20 mouse cellular contexts compared by ENCODE assay signal in genomic region chr11:21182709-21183108, GRCm38 (mm10). TPM values are rescaled to one million over a fixed set of nuclear protein-coding genes. Genes with fewer than 3 reads are reported as not detected.
DNase-seq lines count a peak whose midpoint lies in the region; ATAC-seq and TF ChIP-seq lines count a peak whose summit lies in the region.
"Had no signal": no experiment of that assay in that cellular context is flagged by ENCODE, and none has a peak within 500 bp of the region (broad histone marks: within the 10 kb centered on the region; RNA-seq: fewer than 3 reads in every experiment).

No protein-coding gene starts in this region.

- TF ChIP-seq EP300 in MEL (IDR thresholded peaks at IDR 0.05; ENCODE audit: low read depth in 1 of 2, low read length in 2 of 2), result peak; percentile 77 to 91

- no peak for TF ChIP-seq RAD21 in MEL (IDR thresholded peaks at IDR 0.05; ENCODE audit: low read depth, low read length)

- no peaks in the 10 kb centered on the region for H3K9me3 ChIP-seq in MEL (replicated peaks; ENCODE audit: insufficient read depth, low read length)
- H3K9me3 ChIP-seq in hindbrain, embryonic 14.5 days (ENCODE audit: control insufficient read depth, low read length), result no peaks in the 10 kb centered on the region
- H3K9me3 ChIP-seq: embryonic facial prominence, embryonic 12.5 days; forebrain, embryonic 15.5 days; heart, embryonic 10.5 days; hindbrain, embryonic 12.5 days had no signal

- no peak overlapping the region for H3K27ac ChIP-seq in MEL (ENCODE audit: control insufficient read depth, low read depth, low read length)
- H3K27ac ChIP-seq in hindbrain, embryonic 14.5 days, result no peak overlapping the region
- H3K27ac ChIP-seq: embryonic facial prominence, embryonic 12.5 days; forebrain, embryonic 15.5 days; heart, embryonic 10.5 days; hindbrain, embryonic 12.5 days had no signal

- H3K27me3 ChIP-seq in MEL (ENCODE audit: control insufficient read depth in 1 of 2, insufficient read depth in 2 of 2, low read length in 2 of 2), result no peaks in the 10 kb centered on the region
- H3K27me3 ChIP-seq in hindbrain, embryonic 14.5 days (ENCODE audit: control insufficient read depth, insufficient read depth, low read length), result no peaks in the 10 kb centered on the region
- H3K27me3 ChIP-seq: embryonic facial prominence, embryonic 12.5 days; forebrain, embryonic 15.5 days; hindbrain, embryonic 12.5 days had no signal

- no peak overlapping the region for H3K9ac ChIP-seq in MEL (ENCODE audit: control insufficient read depth, low read depth, low read length, poor library complexity, severe bottlenecking)
- H3K9ac ChIP-seq in hindbrain, embryonic 14.5 days, result no peak overlapping the region
- H3K9ac ChIP-seq: embryonic facial prominence, embryonic 12.5 days; forebrain, embryonic 15.5 days; hindbrain, embryonic 12.5 days had no signal

- H3K36me3 ChIP-seq in MEL (ENCODE audit: control insufficient read depth in 1 of 2, insufficient read depth in 2 of 2, low read length in 2 of 2), result peaks cover 0 to 28% of the 10 kb centered on the region in 2 experiments; a peak in 2 of 4 replicates
- no peaks in the 10 kb centered on the region for H3K36me3 ChIP-seq in hindbrain, embryonic 14.5 days (replicated peaks; ENCODE audit: control insufficient read depth, insufficient read depth)
- H3K36me3 ChIP-seq: embryonic facial prominence, embryonic 12.5 days; forebrain, embryonic 15.5 days; heart, embryonic 10.5 days; hindbrain, embryonic 12.5 days had no signal

- H3K79me2 ChIP-seq in MEL (ENCODE audit: control insufficient read depth, insufficient read depth, low read length, poor library complexity), result no peaks in the 10 kb centered on the region

- no peak for TF ChIP-seq POLR2A in lung, adult 2 months (IDR thresholded peaks at IDR 0.05; ENCODE audit: borderline replicate concordance, extremely low read depth, low read depth, low read length)
- no peak for TF ChIP-seq POLR2A in MEL (IDR thresholded peaks at IDR 0.05; ENCODE audit: control insufficient read depth in 1 of 2, insufficient read depth in 1 of 2, low read depth in 1 of 2, low read length in 2 of 2, poor library complexity in 1 of 2)

- TF ChIP-seq CTCF in lung, adult 2 months (IDR thresholded peaks at IDR 0.05; ENCODE audit: insufficient read depth, low read length), result no peak
- no peak for TF ChIP-seq CTCF in MEL (IDR thresholded peaks at IDR 0.05 in 2 of 3, conservative IDR thresholded peaks at IDR 0.05 in 1 of 3; ENCODE audit: control insufficient read depth in 1 of 3, insufficient read depth in 1 of 3, low read depth in 2 of 3, low read length in 3 of 3, poor library complexity in 1 of 3, severe bottlenecking in 1 of 3)

- WGBS in lung, adult 2 months, result 40% methylated on average over 1 of the region's 1 CpGs
- 81% methylated on average over 1 of the region's 1 CpGs for WGBS in hindbrain, embryonic 14.5 days

- H3K4me1 ChIP-seq in lung, adult 2 months (ENCODE audit: control insufficient read depth, insufficient read depth, low read length), result peaks cover 3% of the 10 kb centered on the region; the same call in 1 of the 2 replicates
- H3K4me1 ChIP-seq in MEL (ENCODE audit: control insufficient read depth in 1 of 2, insufficient read depth in 2 of 2, low read length in 2 of 2), result peaks cover 23 to 25% of the 10 kb centered on the region in 2 experiments
- no peaks in the 10 kb centered on the region for H3K4me1 ChIP-seq in hindbrain, embryonic 14.5 days (replicated peaks; ENCODE audit: control insufficient read depth, insufficient read depth, low read length)
- H3K4me1 ChIP-seq: embryonic facial prominence, embryonic 12.5 days; forebrain, embryonic 15.5 days; heart, embryonic 10.5 days; hindbrain, embryonic 12.5 days had no signal

- H3K4me2 ChIP-seq in hindbrain, embryonic 14.5 days (replicated peaks), result no peak overlapping the region
- H3K4me2 ChIP-seq: embryonic facial prominence, embryonic 12.5 days; forebrain, embryonic 15.5 days; hindbrain, embryonic 12.5 days had no signal

- H3K4me3 ChIP-seq in lung, adult 2 months (replicated peaks; ENCODE audit: extremely low read depth, low read depth, low read length), result no peak overlapping the region
- H3K4me3 ChIP-seq in MEL (ENCODE audit: control insufficient read depth in 1 of 2, insufficient read depth in 1 of 2, low read depth in 2 of 2, low read length in 2 of 2), result no peak overlapping the region
- H3K4me3 ChIP-seq in hindbrain, embryonic 14.5 days (replicated peaks; ENCODE audit: low read length), result no peak overlapping the region
- H3K4me3 ChIP-seq: embryonic facial prominence, embryonic 12.5 days; forebrain, embryonic 15.5 days; heart, embryonic 10.5 days; hindbrain, embryonic 12.5 days had no signal

- peak; percentile 22 for DNase-seq in lung, postnatal 36 days
- no peak for DNase-seq in lung, adult 2 months
- DNase-seq in MEL (ENCODE audit: low read depth, low spot score), result peak; percentile 81
- DNase-seq in naive thymus-derived CD4-positive, alpha-beta T cell, adult 2 months (ENCODE audit: low read depth), result peak; percentile 18
- DNase-seq in gastrocnemius, adult 18-20 months (ENCODE audit: low spot score), result no peak
- DNase-seq in hindbrain, embryonic 14.5 days (ENCODE audit: low spot score), result no peak
- no peak for DNase-seq in lung, postnatal 14 days
- DNase-seq: adrenal gland, adult 8-10 months; cerebellum, adult 18-20 months; cerebellum, adult 9-11 months; gastrocnemius, postnatal 10 days; heart, adult 18-20 months; heart, postnatal 10 days; heart, postnatal 4 days had no signal

- ATAC-seq in common myeloid progenitor, adult 5-6 weeks (replicated peaks; ENCODE audit: low read depth, poor library complexity, severe bottlenecking), result peak; percentile 62
- no peak for ATAC-seq in hindbrain, embryonic 14.5 days (ENCODE audit: low FRiP score)
- ATAC-seq: forebrain, embryonic 15.5 days; intestine, embryonic 16.5 days had no signal

TF ChIP-seq in MEL, 35 proteins besides CTCF, POLR2A, EP300 and RAD21:
- TF ChIP-seq NRF1 (IDR thresholded peaks at IDR 0.05; ENCODE audit: insufficient read depth, low read depth, low read length, poor library complexity, severe bottlenecking) (no peak), MAZ (IDR thresholded peaks at IDR 0.05; ENCODE audit: low read depth, low read length) (no peak), ELF1 (IDR thresholded peaks at IDR 0.05; ENCODE audit: low read depth, low read length) (peak; percentile 16; the same call in 1 of the 2 replicates), ZNF384 (IDR thresholded peaks at IDR 0.05; ENCODE audit: low read depth, low read length) (no peak), ETS1 (IDR thresholded peaks at IDR 0.05; ENCODE audit: low read depth, low read length) (peak; percentile 76), MYC (IDR thresholded peaks at IDR 0.05; ENCODE audit: low read depth, low read length) (0 out of 2 replicates have a peak, but pooled peaks have one; percentile 55), MXI1 (IDR thresholded peaks at IDR 0.05; ENCODE audit: low read depth, low read length) (peak; percentile 32; the same call in 1 of the 2 replicates), RCOR1 (IDR thresholded peaks at IDR 0.05; ENCODE audit: low read depth, low read length) (peak; percentile 87), GATA1 (IDR thresholded peaks at IDR 0.05; ENCODE audit: low read depth, low read length) (peak; percentile 91), MAX (IDR thresholded peaks at IDR 0.05; ENCODE audit: low read length) (no peak), ZMIZ1 (IDR thresholded peaks at IDR 0.05; ENCODE audit: low read depth, low read length) (no peak), SMC3 (IDR thresholded peaks at IDR 0.05; ENCODE audit: low read depth, low read length) (peak; percentile 5; the same call in 1 of the 2 replicates), SIN3A (IDR thresholded peaks at IDR 0.05; ENCODE audit: low read length) (peak; percentile 63), USF2 (IDR thresholded peaks at IDR 0.05; ENCODE audit: borderline replicate concordance in 1 of 2, insufficient read depth in 1 of 2, low read depth in 1 of 2, low read length in 2 of 2) (no peak), TCF12 (IDR thresholded peaks at IDR 0.05; ENCODE audit: low read depth, low read length) (peak; percentile 87), POLR2AphosphoS5 (IDR thresholded peaks at IDR 0.05; ENCODE audit: borderline replicate concordance, low read depth, low read length) (no peak), TAL1 (IDR thresholded peaks at IDR 0.05; ENCODE audit: low read length) (peak; percentile 66), MEF2A (IDR thresholded peaks at IDR 0.05; ENCODE audit: extremely low read depth, insufficient replicate concordance, low read depth, low read length, poor library complexity, severe bottlenecking) (peak; percentile 58; the same call in 1 of the 2 replicates)

RNA-seq across cellular contexts. Expression of gene Vps54, which starts 56.4 kb away (rescaled TPM):
- polyA plus RNA-seq in lung, adult 2 months (2012; rRNA removed), result 10.1 and 21.3 TPM in 2 replicates
- total RNA-seq in MEL (2012; rRNA removed), result 14.2 and 16.1 TPM in 2 replicates
- polyA plus RNA-seq in MEL (2012; ENCODE audit: insufficient read depth in 1 of 2, insufficient read length in 2 of 2, low read depth in 1 of 2, low replicate concordance in 2 of 2, missing spikeins in 1 of 2), result 10 to 100 TPM in 1 of 2 experiments, not detected in 1; 13.2 TPM
- total RNA-seq in common myeloid progenitor, adult 5-6 weeks (2017), result 45.4 and 60.2 TPM in 2 replicates
- 10 to 100 TPM; 19.9 to 21.0 TPM for total RNA-seq in gastrocnemius, adult 18-20 months (2021)
- 13.3 and 14.9 TPM in 2 replicates for polyA plus RNA-seq in hindbrain, embryonic 14.5 days (2014; fragmentation: Nextera tagmentation; extraction: Ambion mirVana)

Comparison
In these comparisons a context has a peak if more than half of its experiments do, and no peak if none do; other contexts are left out.
1. DNase-seq: peak in lung, postnatal 36 days (single experiment), MEL (single experiment) and naive thymus-derived CD4-positive, alpha-beta T cell, adult 2 months (single experiment); none in lung, adult 2 months (single experiment), gastrocnemius, adult 18-20 months (single experiment), hindbrain, embryonic 14.5 days (single experiment) and lung, postnatal 14 days (single experiment).